Mouse (Mus musculus): Measurements from ENCODE around the gene Nkiras1.
"Not testable (repeated sequence)": the region's sequence is repeated elsewhere in the genome, so short reads cannot be mapped to it uniquely, and the experiment has no call there.

Nkiras1 gene

GRCm38 (mm10) chr14:18270529-18271441 lies at the start of gene Nkiras1, which contains the start of gene Rpl15:
TSS of gene Nkiras1 (plus strand) at chr14:18271136.
TSS of gene Rpl15 (minus strand) at chr14:18271391.
- DNase-seq: peak; percentile 94 to 95

- DNase-seq: no peak
Observed at GRCm38 (mm10) chr14:18221977-18222376, 49.0 kb upstream of the Nkiras1 start.

- not testable (repeated sequence) for DNase-seq
Observed at GRCm38 (mm10) chr14:18225431-18225830, 45.5 kb upstream of the Nkiras1 start.

GRCm38 (mm10) chr14:18226181-18226580 lies 44.8 kb upstream of the Nkiras1 start:
- not testable (repeated sequence) for DNase-seq

GRCm38 (mm10) chr14:18229751-18230150 lies 41.2 kb upstream of the Nkiras1 start:
- not testable (repeated sequence) for DNase-seq

- DNase-seq: not testable (repeated sequence)
Observed at GRCm38 (mm10) chr14:18231866-18232265, 39.1 kb upstream of the Nkiras1 start.

GRCm38 (mm10) chr14:18233076-18233475 lies 37.9 kb upstream of the Nkiras1 start:
- DNase-seq: no peak

- no peak for DNase-seq
Observed at GRCm38 (mm10) chr14:18233981-18234960, 36.7 kb upstream of the Nkiras1 start.

- not testable (repeated sequence) for DNase-seq
Observed at GRCm38 (mm10) chr14:18236496-18237235, 34.3 kb upstream of the Nkiras1 start.

GRCm38 (mm10) chr14:18237381-18237780 lies 33.6 kb upstream of the Nkiras1 start:
- no peak for DNase-seq

- peak; percentile 96 to 97 for DNase-seq
Observed at GRCm38 (mm10) chr14:18238131-18238749, 32.7 kb upstream of the Nkiras1 start.

- DNase-seq: peak; percentile 95 to 96
Observed at GRCm38 (mm10) chr14:18238750-18239731, 31.9 kb upstream of the Nkiras1 start, which contains the start of gene Nr1d2. TSS of gene Nr1d2 (minus strand) at chr14:18239127.

GRCm38 (mm10) chr14:18240132-18240531 lies 30.8 kb upstream of the Nkiras1 start:
- DNase-seq: no peak

- no peak for DNase-seq
Observed at GRCm38 (mm10) chr14:18241786-18242185, 29.1 kb upstream of the Nkiras1 start.

- DNase-seq: no peak
Observed at GRCm38 (mm10) chr14:18242638-18243130, 28.3 kb upstream of the Nkiras1 start.

- no peak for DNase-seq
Observed at GRCm38 (mm10) chr14:18261203-18261602, 9.7 kb upstream of the Nkiras1 start.

- no peak for DNase-seq
Observed at GRCm38 (mm10) chr14:18263427-18263826, 7.5 kb upstream of the Nkiras1 start.

- not testable (repeated sequence) for DNase-seq
Observed at GRCm38 (mm10) chr14:18269947-18270528, 898 bp upstream of the Nkiras1 start.

GRCm38 (mm10) chr14:18271666-18272065 lies 730 bp downstream of the Nkiras1 start:
- DNase-seq: no peak

- DNase-seq: no peak
Observed at GRCm38 (mm10) chr14:18274526-18274925, 3.6 kb downstream of the Nkiras1 start.

Data from spleen, adult 18-20 months (tissue).